Mouse (Mus musculus) heart, embryonic 11.5 days (tissue): ENCODE measurements around the gene Iqgap1. TPM values are rescaled to one million over a fixed set of nuclear protein-coding genes. Genes with fewer than 3 reads are reported as not detected.

ENCODE experiments used
- ATAC-seq: fragments of 200-750 bp; cut with Nextera tagmentation; replicated peaks from 2 replicates; pipeline ENCODE4 v1.8.0; 2017; ENCODE audit warnings: moderate library complexity; ENCODE audit not compliant: insufficient number of reproducible peaks, low FRiP score, low TSS enrichment
- H3K27ac ChIP-seq: fragments of 300-500 bp; sonication (generic); 2 replicates; pipeline ENCODE4 v1.5.1; 2014; ENCODE audit warnings: mild to moderate bottlenecking, low read depth, low read length
- H3K27me3 ChIP-seq: fragments of 300-500 bp; sonication (generic); 2 replicates; pipeline ENCODE4 v1.6.1; 2014; ENCODE audit warnings: mild to moderate bottlenecking, low read length, mixed read lengths; ENCODE audit not compliant: control insufficient read depth, insufficient read depth
- H3K36me3 ChIP-seq: fragments of 300-500 bp; sonication (generic); 2 replicates; pipeline ENCODE4 v1.6.1; 2014; ENCODE audit warnings: mild to moderate bottlenecking, low read length, moderate library complexity, mixed read lengths; ENCODE audit not compliant: control insufficient read depth, insufficient read depth
- H3K4me1 ChIP-seq: fragments of 300-500 bp; sonication (generic); 2 replicates; pipeline ENCODE4 v1.6.1; 2014; ENCODE audit warnings: low read length; ENCODE audit not compliant: control insufficient read depth, insufficient read depth
- H3K4me2 ChIP-seq: fragments of 300-500 bp; sonication (generic); 2 replicates; pipeline ENCODE4 v1.6.1; 2014; ENCODE audit warnings: mild to moderate bottlenecking, moderate library complexity
- H3K4me3 ChIP-seq: fragments of 300-500 bp; sonication (generic); 2 replicates; pipeline ENCODE4 v1.5.1; 2014; ENCODE audit warnings: low read depth, low read length
- H3K9ac ChIP-seq: fragments of 300-500 bp; sonication (generic); 2 replicates; pipeline ENCODE4 v1.6.1; 2014; ENCODE audit warnings: mild to moderate bottlenecking, low read depth, low read length, moderate library complexity
- H3K9me3 ChIP-seq: fragments of 300-500 bp; sonication (generic); replicated peaks from 2 replicates; pipeline ENCODE4 v1.6.1; 2016; ENCODE audit warnings: low read length; ENCODE audit not compliant: control insufficient read depth
- WGBS: fragments of 180-500 bp; shearing (Covaris S2); extraction: QIAGEN DNeasy Blood & Tissue Kit; methylation state at CpG from one replicate; pipeline ENCODE4 v1.1.7; 2014; ENCODE audit not compliant: insufficient replicate concordance; 5-methylcytosine and 5-hydroxymethylcytosine counted together
- polyA plus RNA-seq: library from polyadenylated mRNA; unstranded; fragments of >200 nt; fragmentation: Nextera tagmentation; extraction: Ambion mirVana; gene quantifications from 2 replicates; pipeline ENCODE4 v1.2.1, GENCODE M21; 2014

The Iqgap1 gene
- 33.5 and 35.9 TPM in 2 replicates for polyA plus RNA-seq

- ATAC-seq, result no peak
- no peak within 1 kb of the TSS for H3K4me2 ChIP-seq
- H3K36me3 ChIP-seq, result no peaks in the 10 kb centered on the region
- no peak within 1 kb of the TSS for H3K4me3 ChIP-seq
- H3K4me1 ChIP-seq, result 0 out of 2 replicates have a peak, but pooled peaks cover 4% of the 10 kb centered on the region
- H3K27ac ChIP-seq, result no peak within 1 kb of the TSS
- no peaks in the 10 kb centered on the region for H3K9me3 ChIP-seq
- H3K27me3 ChIP-seq, result no peaks in the 10 kb centered on the region
- 65% methylated on average over 11 of the region's 11 CpGs for WGBS
- no peak within 1 kb of the TSS for H3K9ac ChIP-seq
Observed at GRCm38 (mm10) chr7:80825843-80826403, at the start of gene Iqgap1. Gene Iqgap1 (minus strand): TSS chr7:80825974.

GRCm38 (mm10) chr7:80873631-80874030, 47.9 kb upstream of the Iqgap1 start:
- H3K36me3 ChIP-seq, result peaks cover 59% of the 10 kb centered on the region
- ATAC-seq, result no peak
- H3K27ac ChIP-seq, result no peak overlapping the region
- H3K4me1 ChIP-seq, result no peaks in the 10 kb centered on the region
- 83% methylated on average over 2 of the region's 2 CpGs for WGBS
- H3K4me3 ChIP-seq, result no peak overlapping the region
- H3K9ac ChIP-seq, result no peak overlapping the region
- no peaks in the 10 kb centered on the region for H3K9me3 ChIP-seq
- H3K4me2 ChIP-seq, result no peak overlapping the region
- H3K27me3 ChIP-seq, result no peaks in the 10 kb centered on the region

GRCm38 (mm10) chr7:80873038-80873437, 47.3 kb upstream of the Iqgap1 start:
- Histone ChIP-seq H3K9me3 (no peaks in the 10 kb centered on the region), H3K36me3 (peaks cover 64% of the 10 kb centered on the region), H3K4me3 (no peak overlapping the region), H3K27me3 (no peaks in the 10 kb centered on the region), H3K27ac (no peak overlapping the region), H3K9ac (no peak overlapping the region), H3K4me1 (no peaks in the 10 kb centered on the region), H3K4me2 (no peak overlapping the region)
- WGBS, result 79% methylated on average over 5 of the region's 5 CpGs
- no peak for ATAC-seq

GRCm38 (mm10) chr7:80868686-80869085, 42.9 kb upstream of the Iqgap1 start:
- Histone ChIP-seq H3K4me3 (no peak overlapping the region), H3K9me3 (no peaks in the 10 kb centered on the region), H3K9ac (no peak overlapping the region), H3K27me3 (no peaks in the 10 kb centered on the region), H3K4me1 (peaks cover 4% of the 10 kb centered on the region; the same call in 1 of the 2 replicates), H3K4me2 (no peak overlapping the region), H3K27ac (no peak overlapping the region), H3K36me3 (peaks cover 50% of the 10 kb centered on the region)
- ATAC-seq, result no peak
- 89% methylated on average over 2 of the region's 2 CpGs for WGBS

- ATAC-seq, result no peak
- H3K36me3 ChIP-seq, result peaks cover 41% of the 10 kb centered on the region
- H3K4me3 ChIP-seq, result no peak overlapping the region
- H3K9ac ChIP-seq, result no peak overlapping the region
- no peak overlapping the region for H3K4me2 ChIP-seq
- no peaks in the 10 kb centered on the region for H3K27me3 ChIP-seq
- 63% methylated on average over 7 of the region's 7 CpGs for WGBS
- peaks cover 17% of the 10 kb centered on the region for H3K4me1 ChIP-seq
- no peak overlapping the region for H3K27ac ChIP-seq
- no peaks in the 10 kb centered on the region for H3K9me3 ChIP-seq
Observed at GRCm38 (mm10) chr7:80866514-80867147, 40.9 kb upstream of the Iqgap1 start.

GRCm38 (mm10) chr7:80865521-80865920, 39.7 kb upstream of the Iqgap1 start:
- peak overlapping the region; percentile 62; the same call in 1 of the 2 replicates for H3K27ac ChIP-seq
- H3K36me3 ChIP-seq, result peaks cover 38% of the 10 kb centered on the region
- 0 out of 2 replicates have a peak overlapping the region, but pooled peaks have one; percentile 25 for H3K4me2 ChIP-seq

GRCm38 (mm10) chr7:80864831-80865230, 39.1 kb upstream of the Iqgap1 start:
- Histone ChIP-seq H3K36me3 (peaks cover 33% of the 10 kb centered on the region), H3K4me2 (peak overlapping the region; percentile 25; the same call in 1 of the 2 replicates), H3K9ac (no peak overlapping the region), H3K27me3 (no peaks in the 10 kb centered on the region), H3K4me1 (peaks cover 21% of the 10 kb centered on the region), H3K9me3 (no peaks in the 10 kb centered on the region), H3K4me3 (no peak overlapping the region), H3K27ac (peak overlapping the region; percentile 62)
- WGBS, result 53% methylated on average over 8 of the region's 8 CpGs
- ATAC-seq, result no peak

More at GRCm38 (mm10) chr7:80865521-80865920, 39.7 kb upstream of the Iqgap1 start:
- H3K4me3 ChIP-seq, result no peak overlapping the region
- ATAC-seq, result no peak
- 85% methylated on average over 7 of the region's 7 CpGs for WGBS
- H3K4me1 ChIP-seq, result peaks cover 19% of the 10 kb centered on the region
- no peak overlapping the region for H3K9ac ChIP-seq
- H3K27me3 ChIP-seq, result no peaks in the 10 kb centered on the region
- no peaks in the 10 kb centered on the region for H3K9me3 ChIP-seq

- peak overlapping the region; percentile 62; the same call in 1 of the 2 replicates for H3K27ac ChIP-seq
- WGBS, result 65% methylated on average over 1 of the region's 1 CpGs
Observed at GRCm38 (mm10) chr7:80864151-80864550, 38.4 kb upstream of the Iqgap1 start.

More at GRCm38 (mm10) chr7:80864151-80864550, 38.4 kb upstream of the Iqgap1 start:
- Histone ChIP-seq H3K9me3 (no peaks in the 10 kb centered on the region), H3K9ac (no peak overlapping the region), H3K36me3 (peaks cover 27% of the 10 kb centered on the region), H3K4me2 (no peak overlapping the region), H3K4me3 (no peak overlapping the region), H3K27me3 (no peaks in the 10 kb centered on the region), H3K4me1 (peaks cover 23% of the 10 kb centered on the region)
- no peak for ATAC-seq
